Mouse (Mus musculus): ENCODE data around the gene Mtus2.

- no peak for TF ChIP-seq POLR2A (IDR thresholded peaks at IDR 0.05; ENCODE audit: control insufficient read depth, extremely low read depth, insufficient read depth, low read length, poor library complexity)
- no peak for TF ChIP-seq CTCF (IDR thresholded peaks at IDR 0.05; ENCODE audit: borderline replicate concordance, control insufficient read depth, extremely low read depth, insufficient read depth, low read length, poor library complexity)
These were observed 371.9 kb downstream of the Mtus2 start for GRCm38 (mm10) chr5:148328982-148329381.
